Mouse (Mus musculus) stomach, embryonic 14.5 days (tissue): Measurements from ENCODE around the gene Aebp1. TPM values are rescaled to one million over a fixed set of nuclear protein-coding genes. Genes with fewer than 3 reads are reported as not detected.

Source experiments
- ATAC-seq: fragments of 200-750 bp; cut with Nextera tagmentation; 2 replicates; pipeline ENCODE4 v1.8.0; 2017; ENCODE audit warnings: low read depth, moderate TSS enrichment; ENCODE audit not compliant: insufficient number of reproducible peaks, insufficient read depth, low FRiP score
- H3K27ac ChIP-seq: fragments of 300-500 bp; sonication (generic); 2 replicates; pipeline ENCODE4 v1.5.1; 2014; ENCODE audit warnings: mild to moderate bottlenecking, low read length, moderate library complexity, mixed read lengths
- H3K27me3 ChIP-seq: fragments of 300-500 bp; sonication (generic); 2 replicates; pipeline ENCODE4 v1.6.1; 2014; ENCODE audit warnings: low read length, control low read depth, mixed read lengths; ENCODE audit not compliant: control insufficient read depth, insufficient read depth
- H3K36me3 ChIP-seq: fragments of 300-500 bp; sonication (generic); 2 replicates; pipeline ENCODE4 v1.6.1; 2014; ENCODE audit warnings: mild to moderate bottlenecking, control low read depth, low read length, moderate library complexity, mixed read lengths; ENCODE audit not compliant: control insufficient read depth, insufficient read depth
- H3K4me1 ChIP-seq: fragments of 300-500 bp; sonication (generic); 2 replicates; pipeline ENCODE4 v1.6.1; 2014; ENCODE audit warnings: low read length, control low read depth, mixed read lengths; ENCODE audit not compliant: control insufficient read depth, insufficient read depth
- H3K4me2 ChIP-seq: fragments of 300-500 bp; sonication (generic); replicated peaks from 2 replicates; pipeline ENCODE4 v1.6.1; 2014; ENCODE audit warnings: low read depth, low read length, control low read depth
- H3K4me3 ChIP-seq: fragments of 300-500 bp; sonication (generic); 2 replicates; pipeline ENCODE4 v1.5.1; 2014; ENCODE audit warnings: low read depth, low read length, control low read depth
- H3K9ac ChIP-seq: fragments of 300-500 bp; sonication (generic); replicated peaks from 2 replicates; pipeline ENCODE4 v1.6.1; 2014; ENCODE audit warnings: low read depth, mild to moderate bottlenecking, control low read depth, low read length, moderate library complexity, mixed read lengths
- H3K9me3 ChIP-seq: fragments of 300-500 bp; sonication (generic); 2 replicates; pipeline ENCODE4 v1.6.1; 2016; ENCODE audit warnings: low read depth, low read length, control low read depth; ENCODE audit not compliant: control insufficient read depth
- WGBS: fragments of 180-500 bp; shearing (Covaris S2); extraction: QIAGEN DNeasy Blood & Tissue Kit; methylation state at CpG from one replicate; pipeline ENCODE4 v1.1.7; 2014; 5-methylcytosine and 5-hydroxymethylcytosine counted together
- polyA plus RNA-seq: library from polyadenylated mRNA; unstranded; fragments of >200 nt; fragmentation: Nextera tagmentation; extraction: Ambion mirVana; gene quantifications from 2 replicates; pipeline ENCODE4 v1.2.1, GENCODE M21; 2014

Gene Aebp1
- polyA plus RNA-seq, 1 experiment from 2014 or later = 30.3 TPM

DNA sequence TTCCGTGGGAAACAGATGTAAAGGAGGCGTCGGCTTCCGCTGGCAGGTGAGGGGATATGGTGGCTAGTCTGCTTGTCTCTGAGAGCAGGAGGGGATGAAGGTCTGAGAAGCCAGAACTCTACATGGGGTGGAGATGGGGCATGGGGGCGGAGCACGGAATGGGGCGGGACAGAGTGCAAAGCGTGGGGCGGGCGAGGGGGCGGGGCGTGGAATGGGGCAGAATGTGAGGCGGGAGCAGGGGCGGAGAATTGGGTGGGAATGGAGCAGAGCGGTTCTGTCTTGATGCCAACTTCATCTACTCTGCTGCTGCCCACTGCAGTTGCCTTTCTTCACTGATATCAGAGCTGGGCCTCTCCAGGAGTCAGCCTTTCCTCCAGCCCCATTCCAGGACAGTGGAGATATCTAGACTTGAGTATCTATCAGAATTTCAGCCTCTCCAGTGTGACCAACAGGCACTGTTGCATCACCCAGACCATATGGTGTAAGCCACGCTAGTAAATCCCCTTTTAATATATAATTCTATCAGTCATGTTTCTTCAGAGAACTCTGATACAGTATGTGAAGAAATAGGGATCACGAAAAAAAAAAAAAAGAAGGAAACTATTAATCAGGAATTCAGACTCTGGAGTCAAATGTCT, 58.7 kb downstream of the Aebp1 start:
- no peak overlapping the region for H3K9ac ChIP-seq
- H3K27ac ChIP-seq = no peak overlapping the region
- H3K4me3 ChIP-seq = no peak overlapping the region

More for the DNA sequence above, 58.7 kb downstream of the Aebp1 start:
- H3K27me3 ChIP-seq = no peaks in the 10 kb centered on the region
- no peak for ATAC-seq
- H3K9me3 ChIP-seq = no peaks in the 10 kb centered on the region
- H3K4me1 ChIP-seq = no peaks in the 10 kb centered on the region
- H3K36me3 ChIP-seq = no peaks in the 10 kb centered on the region
- WGBS = 34% methylated on average over 17 of the region's 17 CpGs
- H3K4me2 ChIP-seq = no peak overlapping the region

Other genes with a start within 250 kb of the Aebp1 start
- gene Mrps24, start 146.3 kb upstream of the Aebp1 start, polyA plus RNA-seq = 206 and 225 TPM in 2 replicates
- gene Urgcp, start 99.6 kb upstream of the Aebp1 start, polyA plus RNA-seq = 14.2 and 14.4 TPM in 2 replicates
- 108 TPM in 2 replicates for gene Dbnl, start 73.5 kb upstream of the Aebp1 start, polyA plus RNA-seq
- gene Pgam2, start 58.2 kb upstream of the Aebp1 start, polyA plus RNA-seq = 1.2 and 1.5 TPM in 2 replicates
- gene Polm, start 23.9 kb upstream of the Aebp1 start, polyA plus RNA-seq = 8.4 and 10.3 TPM in 2 replicates
- gene Pold2, start 16.3 kb downstream of the Aebp1 start, polyA plus RNA-seq = 101 and 112 TPM in 2 replicates
- gene Myl7, start 36.8 kb downstream of the Aebp1 start, polyA plus RNA-seq = 4.9 and 8.4 TPM in 2 replicates
- gene Gck, start 88.1 kb downstream of the Aebp1 start, polyA plus RNA-seq = 0.75 and 2.0 TPM in 2 replicates
- gene Ykt6, start 93.7 kb downstream of the Aebp1 start, polyA plus RNA-seq = 23.2 and 23.3 TPM in 2 replicates
- 2.5 and 2.6 TPM in 2 replicates for gene Camk2b, start 204.4 kb downstream of the Aebp1 start, polyA plus RNA-seq